Mouse (Mus musculus): ENCODE data around the gene Faf1. TPM values are rescaled to one million over a fixed set of nuclear protein-coding genes. Genes with fewer than 3 reads are reported as not detected.

Gene Faf1
- polyA plus RNA-seq, 1 experiment from 2014 or later = 46.1 TPM

DNA sequence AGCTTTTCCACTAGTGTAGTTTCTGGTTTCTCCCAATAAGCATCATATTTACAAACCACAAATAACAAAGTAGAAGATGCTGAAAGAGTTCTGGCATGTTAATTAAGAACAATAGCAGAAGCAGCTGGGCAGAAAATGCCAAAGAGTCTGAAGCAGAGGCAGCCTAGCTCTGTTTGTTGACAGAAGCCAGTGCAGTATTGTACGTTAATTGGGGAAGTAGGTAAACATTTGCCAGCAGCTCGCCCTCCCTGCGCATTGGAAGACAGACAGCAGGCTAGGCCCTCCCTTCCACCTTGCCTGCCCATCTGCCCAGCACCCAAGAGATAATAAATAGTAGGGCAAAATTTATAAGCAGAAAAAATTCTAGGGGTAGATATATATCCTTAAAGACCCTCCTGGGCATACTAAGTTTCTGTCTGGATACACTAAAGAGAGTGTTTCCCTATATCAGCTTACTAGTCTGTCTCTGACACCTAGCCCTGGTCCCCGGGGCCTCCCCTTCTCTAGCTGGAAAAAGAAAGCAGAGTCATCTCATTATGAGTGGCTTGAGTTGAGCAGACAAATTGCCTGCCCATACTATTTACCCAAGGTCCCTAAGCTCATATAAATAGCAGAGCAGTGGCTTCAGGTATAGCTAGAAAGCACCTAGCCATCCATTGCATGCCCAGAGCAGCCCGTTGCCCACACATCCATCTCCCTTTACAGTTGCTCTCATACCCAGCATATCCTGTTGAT, 284.0 kb downstream of the Faf1 start:
- no peaks in the 10 kb centered on the region for H3K27me3 ChIP-seq (replicated peaks)
- no peak overlapping the region for H3K4me2 ChIP-seq (replicated peaks)
- H3K36me3 ChIP-seq = no peaks in the 10 kb centered on the region
- no peak overlapping the region for H3K9ac ChIP-seq
- no peaks in the 10 kb centered on the region for H3K4me1 ChIP-seq
- ATAC-seq (ENCODE audit: low FRiP score, low read depth) = no peak
- H3K27ac ChIP-seq = no peak overlapping the region
- 74% methylated on average over 5 of the region's 5 CpGs for WGBS
- H3K4me3 ChIP-seq = no peak overlapping the region
- H3K9me3 ChIP-seq = no peaks in the 10 kb centered on the region

GRCm38 (mm10) chr4:109963570-109964279, 287.3 kb downstream of the Faf1 start:
- Histone ChIP-seq H3K9me3 (no peaks in the 10 kb centered on the region), H3K27ac (no peak overlapping the region), H3K36me3 (no peaks in the 10 kb centered on the region), H3K27me3 (replicated peaks) (no peaks in the 10 kb centered on the region), H3K9ac (no peak overlapping the region), H3K4me2 (replicated peaks) (no peak overlapping the region), H3K4me3 (no peak overlapping the region), H3K4me1 (no peaks in the 10 kb centered on the region)
- no peak for ATAC-seq (ENCODE audit: low FRiP score, low read depth)
- WGBS = 79% methylated on average over 5 of the region's 5 CpGs

- Histone ChIP-seq H3K9me3 (no peaks in the 10 kb centered on the region), H3K4me2 (replicated peaks) (no peak overlapping the region), H3K9ac (no peak overlapping the region), H3K4me3 (no peak overlapping the region), H3K36me3 (no peaks in the 10 kb centered on the region), H3K27ac (no peak overlapping the region), H3K27me3 (replicated peaks) (peaks cover 44% of the 10 kb centered on the region), H3K4me1 (no peaks in the 10 kb centered on the region)
- ATAC-seq (ENCODE audit: low FRiP score, low read depth) = no peak
- WGBS = 86% methylated on average over 5 of the region's 5 CpGs
Measured at GRCm38 (mm10) chr4:109969561-109969960, 293.2 kb downstream of the Faf1 start.

DNA sequence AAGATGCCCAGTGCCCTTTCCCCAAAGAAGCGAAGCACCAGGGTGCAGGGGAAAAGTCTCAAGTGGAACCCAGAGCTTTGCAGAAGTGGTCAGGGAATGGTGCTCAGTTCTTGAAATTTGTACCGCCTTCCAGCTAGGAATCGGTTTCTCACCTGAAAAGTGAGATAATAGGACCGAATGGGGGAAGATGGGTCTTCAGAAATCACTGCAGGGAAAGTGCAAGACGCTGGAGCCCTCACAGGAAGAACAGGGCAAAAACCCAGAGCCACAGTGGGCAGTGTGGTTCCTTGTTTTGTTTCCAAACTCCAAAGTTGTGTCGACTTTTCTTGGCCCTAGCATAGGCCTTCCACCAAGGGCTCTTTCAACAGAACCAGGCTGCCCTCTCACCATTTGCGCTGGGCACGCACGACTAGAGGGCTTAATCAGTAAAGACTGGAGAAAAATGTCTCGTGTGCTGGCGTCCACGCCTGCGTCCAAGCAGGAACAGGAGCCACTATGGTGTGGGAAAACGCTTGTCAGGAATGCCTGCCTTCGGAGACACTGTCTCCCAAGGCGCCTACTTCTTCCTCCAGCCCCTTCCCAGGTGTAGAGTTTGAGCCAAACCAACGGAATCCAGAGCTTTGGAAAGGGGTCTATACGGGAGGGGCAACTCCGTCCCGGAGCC, 297.7 kb downstream of the Faf1 start:
- Histone ChIP-seq H3K4me3 (no peak overlapping the region), H3K4me2 (replicated peaks) (no peak overlapping the region), H3K4me1 (peaks cover 19% of the 10 kb centered on the region), H3K9ac (no peak overlapping the region), H3K36me3 (no peaks in the 10 kb centered on the region), H3K9me3 (no peaks in the 10 kb centered on the region), H3K27ac (no peak overlapping the region), H3K27me3 (replicated peaks) (peaks cover 89% of the 10 kb centered on the region)
- no peak for ATAC-seq (ENCODE audit: low FRiP score, low read depth)
- 3% methylated on average over 20 of the region's 20 CpGs for WGBS

DNA sequence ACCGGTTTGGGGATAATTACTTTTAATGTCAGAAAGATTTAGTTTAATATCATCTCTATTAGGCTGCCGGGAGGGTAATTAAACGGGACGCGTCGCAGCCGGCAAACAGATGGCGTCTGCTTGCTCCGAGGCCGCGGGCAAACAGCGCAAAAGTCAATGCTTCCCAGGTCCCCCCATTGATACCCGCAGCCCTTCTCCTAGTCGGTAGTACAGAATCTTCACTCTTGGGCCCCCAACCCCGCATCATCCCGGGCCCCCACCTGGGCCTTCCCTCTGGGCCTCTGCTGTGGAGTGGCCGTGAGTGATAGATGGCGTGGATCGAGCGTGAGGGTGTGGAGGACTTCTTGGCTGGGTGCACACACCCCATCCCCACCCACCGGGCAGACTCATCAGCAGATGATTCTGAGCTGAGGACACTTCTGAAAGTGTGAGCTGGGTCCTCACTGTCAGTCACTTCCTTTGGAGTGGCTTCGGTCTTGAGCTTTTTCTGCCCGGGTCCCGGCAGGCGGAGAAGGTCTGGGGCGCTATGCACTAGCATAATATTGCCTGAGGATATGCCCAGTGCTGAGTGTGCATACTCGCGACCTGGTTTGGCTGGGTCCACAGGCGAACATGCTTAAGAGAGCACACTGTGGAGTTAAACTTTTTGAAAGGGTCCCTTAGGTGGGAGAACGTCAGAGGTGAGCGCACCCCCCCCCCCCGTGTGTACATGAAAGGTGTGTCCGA, 298.4 kb downstream of the Faf1 start:
- no peak overlapping the region for H3K27ac ChIP-seq
- H3K9me3 ChIP-seq = no peaks in the 10 kb centered on the region
- no peaks in the 10 kb centered on the region for H3K36me3 ChIP-seq
- H3K27me3 ChIP-seq (replicated peaks) = peaks cover 95% of the 10 kb centered on the region
- no peak overlapping the region for H3K4me3 ChIP-seq
- ATAC-seq (ENCODE audit: low FRiP score, low read depth) = no peak
- WGBS = 1% methylated on average over 33 of the region's 33 CpGs
- H3K9ac ChIP-seq = no peak overlapping the region
- 0 out of 2 replicates have a peak overlapping the region, but pooled peaks have one; percentile 22 for H3K4me2 ChIP-seq (replicated peaks)
- peaks cover 21% of the 10 kb centered on the region for H3K4me1 ChIP-seq

DNA sequence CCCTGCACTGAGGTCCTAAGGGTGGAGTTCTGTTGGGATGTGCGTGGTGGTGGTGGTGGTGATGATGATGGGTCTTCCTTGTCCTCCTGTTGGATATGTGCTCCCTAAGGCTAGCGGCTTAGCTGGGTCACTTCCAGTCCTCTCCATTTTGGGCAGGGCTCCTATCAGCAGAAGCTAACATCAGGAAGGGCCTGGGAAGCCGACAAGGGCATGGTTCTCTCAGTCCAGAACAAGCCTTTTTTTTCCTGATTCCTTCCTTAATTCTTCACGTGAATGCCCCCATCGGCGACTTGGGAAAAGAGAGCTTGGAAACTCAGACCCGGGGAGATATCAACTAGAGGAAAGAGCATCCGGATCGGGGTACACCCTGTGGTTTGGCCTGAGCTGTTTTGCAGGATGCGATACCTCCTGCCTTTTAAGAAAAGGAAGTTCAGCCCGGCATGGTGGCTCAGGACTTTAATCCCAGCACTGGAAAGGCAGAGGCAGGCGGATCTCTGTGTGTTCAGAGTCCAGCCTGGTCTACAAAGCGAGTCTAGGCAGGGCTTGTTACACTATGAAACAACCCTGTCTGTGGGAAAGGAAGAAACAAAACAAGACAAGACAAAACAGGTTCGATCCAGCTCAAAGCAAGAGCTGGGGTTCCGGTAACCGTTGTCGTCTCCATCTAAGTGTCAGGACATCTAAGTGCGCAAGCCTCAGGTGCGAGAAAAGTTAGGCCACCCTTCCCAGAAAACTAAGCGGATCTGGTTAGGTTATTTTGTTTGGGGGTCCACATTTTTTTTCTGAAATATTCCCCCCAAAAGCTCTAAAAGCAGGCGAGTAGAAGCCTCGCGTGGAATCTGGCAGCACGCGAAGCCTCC, 299.2 kb downstream of the Faf1 start:
- WGBS = 6% methylated on average over 25 of the region's 25 CpGs
- ATAC-seq (ENCODE audit: low FRiP score, low read depth) = no peak
- H3K4me2 ChIP-seq (replicated peaks) = no peak overlapping the region
- peaks cover 26% of the 10 kb centered on the region for H3K4me1 ChIP-seq
- H3K9ac ChIP-seq = no peak overlapping the region
- H3K27me3 ChIP-seq (replicated peaks) = peaks cover 96% of the 10 kb centered on the region
- no peak overlapping the region for H3K4me3 ChIP-seq
- H3K36me3 ChIP-seq = no peaks in the 10 kb centered on the region
- no peak overlapping the region for H3K27ac ChIP-seq
- H3K9me3 ChIP-seq = no peaks in the 10 kb centered on the region

DNA sequence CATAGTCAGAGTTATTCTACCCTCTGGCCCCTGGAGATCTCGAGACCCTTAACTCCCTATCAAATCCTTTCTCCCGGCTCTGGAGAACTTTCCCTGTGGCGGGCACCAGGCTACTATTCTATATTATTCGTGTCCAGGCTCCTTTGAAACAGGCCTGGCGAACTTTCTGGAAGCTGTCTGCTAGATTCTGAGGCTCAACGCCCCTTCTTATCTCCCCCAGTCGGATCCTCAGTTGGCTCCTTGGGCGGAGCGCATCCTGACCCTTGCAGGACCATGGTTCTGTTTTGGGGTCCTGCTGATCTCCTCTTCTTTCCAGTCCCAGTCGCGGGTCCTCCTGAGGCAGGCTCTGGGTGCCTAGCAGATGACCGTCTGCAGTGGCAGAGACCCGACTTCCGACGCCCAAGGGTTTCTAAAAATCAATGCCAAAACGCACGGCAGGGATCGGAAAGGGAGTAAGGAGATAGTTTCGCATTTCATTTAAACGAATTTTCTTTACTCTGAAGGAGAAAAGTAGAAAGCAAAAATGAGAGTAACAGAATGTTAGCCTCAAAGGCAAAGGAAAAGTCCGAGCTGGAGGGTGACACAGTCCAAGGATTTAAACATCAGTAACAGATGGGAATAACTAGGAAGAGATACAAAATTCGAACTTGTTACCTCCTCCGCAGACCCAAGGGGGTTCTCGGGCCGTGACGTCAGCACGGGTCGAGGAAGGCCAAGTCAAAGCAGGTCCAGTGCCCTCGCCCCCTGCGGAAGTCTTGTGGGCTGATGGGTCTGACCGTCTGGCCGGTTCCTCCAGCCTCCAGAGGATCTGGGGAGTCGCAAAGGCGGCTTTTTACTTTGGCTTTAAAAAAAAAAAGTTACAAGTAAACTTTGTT, 300.1 kb downstream of the Faf1 start:
- Histone ChIP-seq H3K4me1 (peaks cover 26% of the 10 kb centered on the region), H3K9me3 (no peaks in the 10 kb centered on the region), H3K4me2 (replicated peaks) (0 out of 2 replicates have a peak overlapping the region, but pooled peaks have one; percentile 70), H3K9ac (no peak overlapping the region), H3K27me3 (replicated peaks) (peaks cover 96% of the 10 kb centered on the region), H3K27ac (no peak overlapping the region), H3K36me3 (no peaks in the 10 kb centered on the region), H3K4me3 (no peak overlapping the region)
- 1% methylated on average over 34 of the region's 34 CpGs for WGBS
- ATAC-seq (ENCODE audit: low FRiP score, low read depth) = no peak

DNA sequence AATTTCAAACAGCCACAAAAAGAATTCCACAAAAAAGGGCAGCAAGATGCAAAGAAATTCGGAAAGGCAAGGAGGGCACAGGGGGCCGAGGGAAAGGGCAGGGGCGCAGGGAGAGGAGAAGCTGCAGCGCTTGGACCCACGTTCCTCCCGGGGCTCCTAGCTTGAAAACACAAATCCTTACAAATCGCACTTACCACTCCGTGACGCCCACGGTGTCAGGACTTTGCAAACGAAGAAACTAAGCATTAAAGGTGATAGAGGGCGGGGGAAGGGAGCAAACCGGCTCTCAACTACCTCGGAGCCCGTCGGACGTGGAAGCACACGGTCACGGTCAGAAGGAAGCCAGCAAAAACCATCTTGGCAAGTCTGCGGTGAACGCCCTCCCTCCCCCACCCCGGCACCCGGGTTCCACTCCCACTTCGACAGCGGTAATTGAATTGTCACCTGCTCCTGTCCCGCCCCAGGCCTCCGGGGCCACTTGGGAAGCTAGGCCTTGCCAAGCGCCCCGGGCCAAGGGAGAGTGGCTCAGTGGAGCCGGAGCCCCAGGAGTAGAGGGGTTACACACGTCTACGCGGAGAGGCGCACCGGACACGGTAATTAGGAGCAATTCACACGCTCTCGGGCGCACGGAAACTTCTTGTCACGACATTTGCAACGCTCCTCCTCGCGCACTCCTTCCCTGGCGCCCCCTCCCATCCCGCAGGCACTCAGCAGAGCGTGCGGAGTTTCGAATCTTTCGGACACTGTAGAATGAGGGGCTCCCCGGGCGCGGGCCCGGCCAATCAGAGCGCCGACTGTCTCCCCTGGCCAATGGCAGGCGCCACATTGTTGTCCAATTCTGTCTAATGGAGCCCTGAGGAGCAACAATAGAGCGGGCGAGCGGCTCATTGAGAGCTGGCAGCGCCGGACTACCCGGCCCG, 301.0 kb downstream of the Faf1 start, which contains the start of gene Dmrta2:
Dmrta2 (plus strand) TSS at position 906 of the 920 bp plus-strand sequence.
- Histone ChIP-seq H3K4me2 (replicated peaks) (peak within 1 kb of the TSS; percentile 70), H3K27me3 (replicated peaks) (peaks cover 97% of the 10 kb centered on the region), H3K36me3 (no peaks in the 10 kb centered on the region), H3K9ac (no peak within 1 kb of the TSS), H3K27ac (no peak within 1 kb of the TSS), H3K9me3 (no peaks in the 10 kb centered on the region), H3K4me3 (peak within 1 kb of the TSS; percentile 36), H3K4me1 (peaks cover 35% of the 10 kb centered on the region)
- under 1% methylated on average over 64 of the region's 64 CpGs for WGBS
- ATAC-seq (ENCODE audit: low FRiP score, low read depth) = peak; percentile 93

GRCm38 (mm10) chr4:109978068-109978857, 301.9 kb downstream of the Faf1 start:
- Histone ChIP-seq H3K36me3 (no peaks in the 10 kb centered on the region), H3K4me1 (peaks cover 38% of the 10 kb centered on the region), H3K9me3 (no peaks in the 10 kb centered on the region), H3K9ac (no peak overlapping the region), H3K4me2 (replicated peaks) (peak overlapping the region; percentile 70), H3K27me3 (replicated peaks) (peaks cover 95% of the 10 kb centered on the region), H3K27ac (no peak overlapping the region), H3K4me3 (peak overlapping the region; percentile 36)
- WGBS = under 1% methylated on average over 56 of the region's 56 CpGs
- peak; percentile 35 for ATAC-seq (ENCODE audit: low FRiP score, low read depth)

All from neural tube, embryonic 12.5 days (tissue).